Mouse (Mus musculus) bone marrow, adult 2 months (tissue): Measurements from ENCODE around the gene Fntb.

Experiments
- CTCF ChIP-seq: fragments of 200-500 bp; IDR thresholded peaks from 2 replicates; pipeline ENCODE4 v1.5.1; 2011; ENCODE audit warnings: low read length, control low read depth; ENCODE audit not compliant: control insufficient read depth, insufficient read depth
- POLR2A ChIP-seq: fragments of 200-500 bp; IDR thresholded peaks from 2 replicates; pipeline ENCODE4 v1.6.1; 2011; ENCODE audit warnings: low read depth, mild to moderate bottlenecking, control low read depth, low read length, borderline replicate concordance; ENCODE audit not compliant: control insufficient read depth

DNA sequence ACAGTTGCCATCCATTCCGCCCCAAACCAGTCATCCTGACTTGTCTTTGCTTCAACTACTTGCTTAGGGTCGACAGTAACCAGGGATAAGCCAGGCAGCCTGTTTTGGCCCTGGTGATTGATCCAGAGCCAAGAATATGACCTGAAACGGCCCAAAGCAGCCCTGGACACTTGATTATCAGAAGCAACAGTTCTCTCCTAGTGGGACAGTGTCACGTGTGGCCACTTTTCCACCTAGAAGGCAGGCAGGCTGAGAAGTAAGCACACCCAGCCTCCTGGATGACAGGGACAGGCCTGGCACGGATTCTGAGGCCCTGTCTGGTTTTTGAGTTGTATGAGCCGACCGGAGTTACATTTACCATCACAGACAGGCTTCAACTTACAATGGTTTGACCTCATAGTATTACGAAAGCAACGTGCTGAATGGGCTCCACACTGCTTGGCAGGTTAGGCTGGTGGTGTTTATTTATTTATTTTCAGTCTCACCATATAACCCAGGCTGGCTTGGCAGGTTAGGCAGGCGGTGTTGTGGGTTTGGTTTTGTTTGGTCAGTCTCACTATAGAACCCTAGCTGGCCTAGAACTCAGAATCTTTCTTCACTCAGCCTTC, 161.1 kb downstream of the Fntb start:
- TF ChIP-seq CTCF = no peak
- no peak for TF ChIP-seq POLR2A
